Mouse (Mus musculus) mouse trophoblast stem cell (cell line): ENCODE measurements at regions not wholly inside any gene's neighbourhood (a gene's known extent, or its start where the extent isn't known, plus 50 kb on each side); places are given as distances from the start of the nearest gene placed in this dataset.

Experiments used
- in situ Hi-C, 2 experiments: fragments of 300-500 bp; cut with MseI, MboI; formaldehyde crosslinking; loops; 2 replicates in 1 of 2; 3 replicates in 1 of 2; pipeline ENCODE4 v1.15.1; 2025

DNA sequence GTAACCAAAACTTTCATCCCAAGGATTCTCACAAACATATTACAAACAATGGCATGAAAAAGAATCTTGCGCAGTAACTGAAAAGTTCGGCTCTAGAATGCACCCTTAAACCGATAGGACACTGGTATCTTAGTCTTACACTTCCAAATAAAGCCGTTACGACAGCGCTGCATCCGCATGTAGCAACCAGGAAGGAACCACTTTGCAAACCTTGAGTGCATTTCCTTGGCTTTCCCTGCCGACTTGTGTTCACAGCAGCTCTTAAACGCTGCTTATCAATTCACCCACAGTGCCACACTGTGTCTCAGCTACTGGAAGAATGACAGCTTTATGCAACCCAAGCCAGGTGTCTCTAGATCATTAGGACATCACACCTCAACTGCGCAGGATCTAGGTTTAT, 202.3 kb upstream of the Arid1b start:
- in situ Hi-C loops: no loop called here

DNA sequence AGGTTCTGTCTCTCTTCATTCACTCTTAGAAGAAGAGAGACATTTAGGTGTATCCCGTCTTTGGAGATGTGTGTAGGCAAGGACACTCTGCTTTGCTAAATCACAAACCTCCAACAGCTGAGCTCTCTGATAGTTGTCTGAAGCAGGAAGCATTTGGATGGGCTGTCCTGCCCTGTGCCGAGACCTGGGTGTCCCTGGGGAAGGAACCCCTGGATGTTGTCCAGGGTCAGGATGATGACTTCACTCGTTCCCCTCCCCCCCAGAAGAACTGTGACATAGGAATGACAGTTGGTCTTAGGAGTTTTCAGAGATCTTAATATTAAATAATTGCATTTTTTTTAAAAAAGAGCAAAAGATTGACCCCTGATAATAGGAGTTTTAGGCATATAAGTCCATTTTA, 197.9 kb upstream of the Arid1b start:
- in situ Hi-C loops: no loop called here

DNA sequence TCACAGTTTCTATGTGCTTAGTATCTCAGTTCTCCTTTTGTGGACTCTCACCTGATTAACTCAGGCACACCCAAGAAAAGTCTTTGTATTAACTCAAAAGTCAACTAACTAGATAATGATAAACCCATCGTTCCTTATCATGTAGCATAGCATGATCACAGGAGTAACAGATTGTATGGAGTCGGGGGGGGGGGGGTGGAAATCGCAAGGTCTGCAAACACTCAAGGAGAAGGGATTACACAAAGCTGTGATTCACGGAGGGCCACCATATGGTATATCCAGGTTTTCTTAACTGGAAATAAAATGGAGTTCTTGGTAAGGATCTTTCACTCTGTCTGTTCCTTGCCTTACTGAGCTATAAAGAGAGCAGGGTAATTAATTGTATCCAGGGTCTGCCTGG, 190.1 kb upstream of the Arid1b start:
- in situ Hi-C loops: no loop called here

DNA sequence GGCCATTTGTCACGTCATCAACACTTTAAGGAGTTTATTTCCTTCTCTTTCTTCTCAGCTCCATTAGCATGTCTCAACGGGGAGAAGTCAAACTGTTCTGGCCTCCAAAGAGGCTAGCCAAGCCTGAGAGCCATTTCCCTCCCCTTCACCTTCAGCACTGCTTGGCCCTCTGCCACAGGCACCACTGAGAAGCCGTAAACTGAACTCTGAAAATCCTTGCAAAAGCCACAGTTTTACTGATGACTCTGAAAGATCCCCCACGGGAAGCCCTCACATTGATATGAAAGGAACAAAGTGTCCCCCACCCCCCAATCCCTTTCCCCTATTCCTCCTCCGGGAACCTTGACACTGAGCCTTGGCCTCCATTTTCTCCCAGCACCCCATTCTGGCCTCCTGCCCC, 188.1 kb upstream of the Arid1b start:
- in situ Hi-C loops: no loop called here

DNA sequence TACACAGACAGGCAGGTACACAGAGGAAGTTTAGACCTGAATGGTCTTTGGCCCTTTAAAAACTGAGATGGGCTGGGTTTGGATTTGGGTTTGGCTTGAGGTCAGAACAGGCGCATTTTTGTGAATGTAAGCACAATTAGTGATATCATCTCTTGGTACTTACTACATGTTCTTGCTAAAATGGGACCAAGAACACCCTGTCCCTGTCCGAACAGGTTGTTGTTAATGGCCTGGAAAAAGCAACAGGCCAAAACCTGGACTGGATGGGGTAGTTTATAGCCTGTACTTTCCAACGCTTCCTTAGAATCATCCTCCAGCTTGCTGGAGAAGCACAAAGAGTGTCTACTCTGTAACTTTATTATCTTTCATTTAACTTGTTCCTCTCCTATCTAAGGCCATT, 185.2 kb upstream of the Arid1b start:
- in situ Hi-C loops: no loop called here

DNA sequence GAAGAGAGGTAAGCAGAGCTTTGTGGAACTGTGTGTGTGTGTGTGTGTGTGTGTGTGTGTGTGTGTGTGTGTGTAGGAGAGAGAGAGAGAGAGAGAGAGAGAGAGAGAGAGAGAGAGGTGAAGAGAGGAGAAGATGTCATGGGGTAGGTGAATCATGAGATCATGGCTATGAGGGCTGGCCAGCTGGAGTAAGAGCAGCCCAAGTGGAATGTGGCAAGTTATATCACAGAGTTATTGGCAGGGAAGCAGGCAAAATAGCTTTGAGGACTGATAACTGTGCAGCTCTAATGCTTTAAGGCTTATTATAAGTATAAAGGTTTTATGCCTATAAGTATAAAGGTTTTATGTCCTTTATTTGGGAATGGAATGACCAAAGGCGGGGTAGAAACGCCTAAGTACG, 180.9 kb upstream of the Arid1b start:
- in situ Hi-C loops: no loop called here

DNA sequence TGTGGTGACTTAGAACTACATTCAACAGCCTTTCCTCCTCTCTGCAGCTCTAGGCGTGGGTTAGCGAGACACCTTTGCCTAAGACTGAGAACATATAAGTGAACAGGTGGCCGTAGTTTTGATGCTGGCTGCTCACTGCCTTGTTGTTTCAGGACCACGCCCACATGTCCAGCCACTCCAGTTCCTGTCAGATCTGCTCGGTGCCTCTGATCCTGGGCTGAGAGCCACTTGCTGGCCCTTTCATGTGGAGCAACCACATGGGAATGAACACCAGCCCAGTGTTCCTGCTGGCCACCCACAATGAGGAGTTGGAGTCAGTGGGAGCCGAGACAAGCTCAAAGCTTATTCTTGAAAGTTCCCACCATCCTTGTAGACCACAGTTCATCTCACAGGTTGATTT, 180.5 kb upstream of the Arid1b start:
- in situ Hi-C loops: no loop called here

DNA sequence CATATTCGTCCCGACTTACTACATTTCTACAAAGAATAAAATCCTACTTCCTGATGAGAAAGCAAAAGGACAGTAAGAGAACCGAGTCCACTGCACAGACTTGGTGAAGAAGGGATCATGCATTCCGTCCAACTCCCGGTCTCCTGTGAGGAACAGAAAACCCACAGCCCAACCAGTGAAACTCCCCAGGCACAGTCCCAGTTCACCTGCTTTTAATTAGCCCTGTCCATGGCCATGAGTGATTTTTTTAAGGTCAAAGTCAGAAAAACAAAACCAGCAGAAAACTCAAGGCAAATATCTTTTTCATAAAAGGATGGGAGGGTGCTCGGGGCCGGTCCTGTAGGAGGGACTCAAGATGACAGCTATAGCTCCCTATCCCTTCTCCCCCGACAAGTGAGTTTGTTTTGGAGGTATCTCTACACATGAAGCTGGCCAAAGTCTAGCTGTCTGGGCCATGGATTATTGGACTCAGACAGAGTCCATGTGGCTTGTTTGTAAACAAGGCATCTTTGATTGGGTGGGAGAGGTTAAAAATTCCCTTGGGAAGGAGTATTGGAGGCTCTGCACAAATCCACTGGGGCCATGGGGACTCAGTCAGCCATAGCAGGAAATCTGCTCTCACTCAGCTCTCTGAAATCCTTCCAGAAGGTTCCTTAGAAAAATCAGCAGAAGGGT, 168.8 kb upstream of the Arid1b start:
- in situ Hi-C loops: no loop called here

DNA sequence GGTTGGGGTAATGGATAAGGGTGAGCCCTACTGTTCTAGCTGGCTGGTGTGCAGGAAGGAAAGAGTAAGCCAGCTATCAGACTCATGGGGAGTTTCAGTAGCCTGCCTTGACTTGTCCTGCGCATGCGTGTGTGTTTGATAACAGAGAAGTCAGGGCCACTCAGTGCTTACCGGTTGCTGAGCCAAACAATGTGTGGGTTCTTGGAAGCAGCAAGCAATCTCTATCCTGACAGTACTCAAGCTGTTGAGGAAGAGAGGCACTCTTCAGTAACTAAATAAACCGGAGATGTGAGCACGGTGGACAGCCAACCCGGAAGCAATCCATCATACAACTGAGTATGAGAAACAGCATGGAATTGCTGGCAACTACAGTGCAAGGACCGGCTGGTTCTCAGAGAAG, 160.1 kb upstream of the Arid1b start:
- in situ Hi-C loops: no loop called here

DNA sequence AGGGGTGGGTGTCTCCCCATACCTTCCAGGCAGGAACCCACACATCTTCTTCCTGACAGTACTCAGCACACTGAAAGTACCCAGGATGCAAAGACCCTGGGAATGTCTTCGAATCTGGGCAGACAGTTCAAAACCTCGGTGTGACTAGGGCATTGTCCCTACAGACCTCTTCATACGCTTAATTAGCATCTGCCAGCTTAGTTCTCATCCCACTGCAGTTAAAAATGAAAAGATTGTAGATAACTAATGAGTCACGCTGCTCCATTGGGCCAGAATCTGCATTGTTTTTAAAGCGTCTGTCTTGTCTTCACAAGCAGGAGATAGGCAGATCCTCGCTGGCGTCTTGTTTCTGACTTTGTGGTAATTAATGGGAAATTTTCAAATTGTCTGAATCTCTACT, 159.6 kb upstream of the Arid1b start:
- in situ Hi-C loops: no loop called here

DNA sequence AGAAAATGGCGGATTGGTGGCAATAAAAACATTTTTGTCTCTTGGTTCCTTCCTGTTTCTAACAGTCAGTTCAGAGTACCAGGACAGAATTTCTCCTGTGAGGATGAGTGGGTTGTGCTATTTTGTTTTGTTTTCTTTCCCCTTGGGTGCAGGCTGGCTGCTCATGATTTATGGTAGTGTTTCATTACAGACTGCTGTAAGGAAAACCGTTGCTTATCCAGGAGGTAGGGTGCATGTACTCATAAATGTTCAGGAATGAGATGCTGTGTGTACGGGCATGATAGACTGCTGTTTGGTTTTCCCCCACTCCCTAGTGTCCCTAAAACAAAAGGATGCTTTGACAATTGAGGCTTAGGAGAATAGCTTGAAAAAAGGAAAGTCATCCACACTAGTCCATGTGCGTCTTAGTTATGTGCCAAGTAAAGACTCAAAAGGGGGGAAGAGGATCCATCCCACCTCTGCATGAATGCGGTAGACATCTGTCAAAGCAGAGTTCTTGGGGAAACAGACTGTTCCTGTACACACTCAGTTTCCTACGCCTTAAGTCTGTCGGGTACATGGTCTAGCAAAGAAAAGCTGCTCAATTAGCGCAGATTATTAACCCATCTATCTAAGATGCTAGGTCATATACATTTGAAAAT, 158.9 kb upstream of the Arid1b start:
- in situ Hi-C loops: no loop called here

DNA sequence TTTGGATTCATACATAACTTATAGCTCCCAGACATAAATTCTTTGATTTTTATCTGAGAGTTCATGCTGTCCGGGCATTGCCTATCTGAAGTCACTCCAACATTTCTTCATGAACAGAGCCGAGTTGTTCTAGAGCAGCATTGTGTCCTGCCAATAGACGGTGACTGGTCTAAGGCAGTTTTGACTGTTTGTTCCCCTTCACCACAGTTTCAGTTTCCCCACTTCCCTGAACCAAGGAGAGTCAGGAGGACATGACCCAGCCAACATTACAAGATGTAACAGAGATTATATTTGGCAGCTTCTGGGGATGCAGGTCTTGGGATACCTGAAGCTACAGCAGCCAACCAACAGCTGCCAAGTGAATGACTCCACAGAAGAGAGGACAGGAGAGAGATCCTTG, 154.0 kb upstream of the Arid1b start:
- in situ Hi-C loops: no loop called here

DNA sequence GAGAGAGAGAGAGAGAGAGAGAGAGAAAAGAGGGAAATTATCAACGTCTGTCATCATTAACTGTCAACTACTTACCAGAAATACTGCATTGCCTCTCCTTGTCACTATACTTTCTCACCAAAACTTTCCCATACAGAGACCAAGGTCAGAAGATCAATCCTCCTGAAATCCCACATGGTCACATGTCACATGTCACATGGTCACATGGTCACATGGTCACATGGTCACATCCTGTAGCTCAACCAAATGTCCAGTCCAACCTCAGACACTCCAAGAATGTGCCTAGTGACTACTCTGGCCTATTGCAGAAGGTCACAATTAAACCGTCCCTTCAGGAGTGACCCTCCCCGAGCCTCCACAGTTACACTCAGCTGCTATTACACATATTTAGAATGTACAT, 135.8 kb upstream of the Arid1b start:
- in situ Hi-C loops: no loop called here

DNA sequence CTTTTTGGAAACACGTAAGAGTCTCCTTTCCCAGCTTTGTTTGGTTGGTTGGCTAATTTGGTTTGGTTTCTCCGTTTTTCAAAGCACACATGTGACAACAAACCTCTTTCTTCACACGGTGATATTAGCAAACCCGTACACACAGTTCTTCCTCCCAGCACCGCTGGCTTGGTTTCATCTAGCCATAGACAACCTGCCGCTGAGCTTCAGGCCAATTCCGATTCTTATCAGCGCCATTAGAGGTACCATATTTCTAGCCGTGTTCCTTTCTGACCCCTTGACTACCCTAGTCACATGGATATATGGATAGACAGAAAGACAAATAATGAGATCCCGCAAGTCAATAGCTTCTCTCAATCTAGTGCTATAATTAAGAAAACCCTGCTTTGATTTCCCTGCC, 129.2 kb upstream of the Arid1b start:
- in situ Hi-C loops: no loop called here

DNA sequence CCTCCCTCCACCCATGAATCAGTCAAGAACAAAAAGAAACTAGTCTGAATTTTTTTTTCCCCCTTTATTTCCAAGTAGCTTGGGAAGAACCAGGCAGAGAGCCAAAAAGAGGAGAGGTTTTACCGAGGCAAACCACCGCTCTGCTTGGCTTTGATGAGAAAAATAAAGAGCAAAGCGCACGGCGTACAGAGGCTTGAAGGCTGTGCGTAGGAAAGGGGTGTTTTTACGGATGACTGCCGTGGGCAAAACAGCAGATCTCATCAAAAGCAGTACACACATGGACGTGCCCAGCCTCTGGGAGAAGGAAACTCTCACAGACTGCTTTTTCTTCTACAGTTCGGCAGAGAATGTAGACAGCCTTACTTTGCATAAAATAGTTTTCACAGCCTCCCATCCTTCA, 128.5 kb upstream of the Arid1b start:
- in situ Hi-C loops: no loop called here

DNA sequence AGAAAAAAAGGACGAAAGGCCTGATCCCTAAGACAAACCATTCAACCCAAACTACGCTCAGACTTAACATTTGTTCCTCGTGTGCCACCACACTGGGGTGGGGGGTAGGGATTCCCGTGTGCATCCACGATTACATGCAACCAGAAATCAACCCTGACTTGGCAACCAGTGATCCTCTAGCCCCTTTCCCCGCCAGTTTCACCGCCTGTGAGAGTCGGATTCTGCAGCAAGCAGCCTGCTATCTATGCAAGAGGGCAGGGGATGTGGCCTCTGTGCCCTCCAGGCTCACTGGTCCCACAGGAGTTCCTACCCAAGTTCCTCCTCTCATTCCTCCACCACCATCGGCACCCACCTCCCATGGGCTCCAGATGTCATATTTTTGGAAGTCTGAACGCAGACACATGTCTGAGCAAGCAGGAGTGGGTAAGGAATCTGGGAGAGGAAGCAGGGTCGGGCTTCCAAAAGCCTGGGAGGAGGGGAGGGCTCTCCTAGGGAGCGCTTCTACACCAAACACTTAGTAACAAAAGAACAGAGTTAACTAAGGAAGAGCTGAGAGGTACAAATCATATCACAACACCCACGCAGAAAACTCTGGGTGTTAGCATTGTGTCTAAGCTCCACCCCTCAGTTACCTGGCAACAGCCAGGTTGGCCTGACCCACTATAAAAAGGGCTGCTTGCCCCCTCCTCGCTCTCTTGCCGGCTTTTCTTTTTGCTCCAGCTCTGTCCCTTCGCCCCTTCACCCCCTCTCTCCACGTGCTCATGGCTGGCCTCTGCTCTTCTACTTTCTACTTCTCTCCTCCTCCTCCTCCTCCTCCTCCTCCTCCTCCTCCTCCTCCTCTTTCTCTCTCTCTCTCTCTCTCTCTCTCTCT, 127.9 kb upstream of the Arid1b start:
- in situ Hi-C loops: no loop called here

DNA sequence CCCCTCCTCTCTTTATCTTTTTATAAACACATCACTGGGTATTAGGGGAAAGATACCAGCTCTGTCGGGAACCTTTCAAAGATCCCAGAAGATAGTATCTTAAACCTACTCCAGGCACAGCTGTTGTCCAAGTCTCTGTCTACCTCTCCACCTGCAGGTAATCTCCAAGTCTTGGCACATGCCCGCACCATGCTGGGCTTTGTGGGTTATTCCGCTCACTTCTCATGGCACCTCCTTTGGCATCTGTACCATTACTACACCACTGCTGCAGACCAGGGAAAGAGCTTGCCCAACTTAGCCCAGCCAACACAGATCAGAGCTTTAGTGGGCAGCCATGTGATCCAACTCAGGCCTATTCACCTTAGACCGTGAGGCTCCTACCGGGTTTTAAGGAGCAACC, 127.0 kb upstream of the Arid1b start:
- in situ Hi-C loops: no loop called here

DNA sequence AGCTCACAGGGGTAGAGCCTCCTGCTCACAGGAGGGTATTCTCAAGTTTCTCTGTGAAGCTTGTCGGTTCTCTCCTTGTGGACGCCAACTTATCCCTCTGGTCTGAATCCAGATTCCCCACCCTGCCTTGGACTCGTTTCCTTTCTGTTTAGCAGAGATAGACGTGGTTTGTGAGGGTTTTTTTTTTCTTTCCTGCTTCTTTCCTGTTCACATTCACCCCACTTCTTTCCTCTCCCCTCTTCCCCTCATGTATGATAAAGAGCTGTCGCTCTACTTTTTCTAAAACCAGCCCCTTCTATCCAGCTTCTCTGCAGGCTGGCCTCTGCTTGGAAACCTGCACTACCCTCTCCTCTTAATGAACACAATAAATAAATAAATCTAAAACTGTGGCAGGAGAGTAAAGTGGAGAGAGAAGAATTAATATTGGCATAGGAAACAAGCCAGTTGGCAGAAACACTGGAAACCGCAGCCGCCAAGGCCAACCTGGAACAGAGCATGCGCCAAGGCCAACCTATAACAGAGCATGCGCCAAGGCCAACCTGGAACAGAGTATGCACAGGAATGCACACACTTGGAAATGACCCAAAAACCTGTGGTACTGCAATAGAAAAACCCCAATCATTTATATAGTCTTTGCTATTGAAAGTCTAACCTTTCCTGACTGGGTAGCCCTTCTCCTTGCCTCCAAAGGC, 126.2 kb upstream of the Arid1b start:
- in situ Hi-C loops: no loop called here

DNA sequence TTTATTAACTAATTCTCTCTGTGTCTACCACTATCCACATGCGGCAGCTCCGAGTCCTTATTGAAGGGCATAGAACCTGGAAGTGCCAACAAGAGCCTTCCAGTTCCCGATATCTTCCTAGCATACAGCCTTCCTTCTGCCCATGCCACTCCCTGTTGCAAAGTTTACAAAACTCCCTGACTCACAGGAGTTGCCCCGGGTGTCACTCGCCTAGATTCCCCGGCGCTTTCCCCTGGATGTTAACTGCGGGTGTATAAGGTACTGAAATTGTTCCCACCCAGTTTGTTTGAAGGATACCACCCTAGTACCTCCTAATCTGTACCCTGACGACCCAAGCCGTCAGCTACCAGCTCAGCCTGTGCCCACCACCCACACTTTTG, 125.7 kb upstream of the Arid1b start:
- in situ Hi-C loops: no loop called here

DNA sequence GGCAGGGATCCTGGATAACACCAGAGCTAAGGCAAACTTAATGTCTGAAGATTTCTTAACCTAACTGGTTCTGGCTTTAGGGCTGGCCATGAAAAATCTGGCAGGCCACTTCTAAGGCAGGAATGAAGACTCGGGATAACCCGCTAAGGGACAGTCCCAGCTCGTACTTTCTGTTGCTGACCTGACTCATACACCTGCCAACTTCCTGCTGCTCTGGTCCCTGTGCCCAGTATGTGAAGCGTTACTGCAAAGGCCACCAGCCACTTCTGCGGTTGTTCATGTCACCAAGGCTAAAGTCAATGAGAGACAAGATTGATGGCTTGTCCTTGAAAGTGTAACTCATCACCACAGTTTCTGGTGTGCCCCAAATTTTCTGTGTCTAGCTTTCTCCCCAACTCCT, 125.3 kb upstream of the Arid1b start:
- in situ Hi-C loops: no loop called here

DNA sequence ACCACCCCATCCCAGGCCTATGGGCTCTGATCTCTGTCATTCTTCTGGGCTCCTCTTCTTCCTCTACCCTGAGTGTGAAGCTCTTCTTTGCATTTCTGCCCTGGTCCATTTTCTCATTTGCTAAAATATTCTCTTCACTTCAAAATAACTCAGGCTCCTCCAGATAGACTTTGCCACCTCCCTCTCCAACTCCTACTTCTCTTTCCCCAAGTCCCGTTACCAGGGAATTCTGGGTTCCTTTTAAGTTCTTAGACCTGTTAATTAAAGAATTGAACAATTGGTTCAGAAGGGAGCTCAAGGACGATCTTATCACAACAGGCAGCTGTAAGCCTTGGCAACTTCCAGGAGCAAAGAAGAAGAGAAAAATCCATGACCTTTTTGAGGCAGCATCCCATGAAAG, 122.9 kb upstream of the Arid1b start:
- in situ Hi-C loops: no loop called here

DNA sequence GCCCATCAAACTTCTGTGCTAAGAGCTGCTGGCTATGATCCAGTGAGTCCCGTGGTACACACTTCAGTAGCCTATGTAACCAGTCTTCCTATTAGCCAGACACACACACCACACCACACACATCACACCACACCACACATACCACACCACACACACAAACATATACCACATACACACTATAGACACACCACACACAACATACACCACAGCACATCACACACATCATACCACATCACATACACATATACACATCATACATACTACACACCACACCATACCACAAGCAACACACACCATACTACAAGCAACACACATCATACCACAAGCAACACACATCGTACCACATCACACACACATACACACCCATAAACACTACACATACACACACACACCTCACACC, 119.7 kb upstream of the Arid1b start:
- in situ Hi-C loops: no loop called here
